Mouse (Mus musculus) forebrain, embryonic 10.5 days (tissue): ENCODE results near the gene Hamp. TPM values are rescaled to one million over a fixed set of nuclear protein-coding genes. Genes with fewer than 3 reads are reported as not detected.
"Not testable (repeated sequence)": the region's sequence is repeated elsewhere in the genome, so short reads cannot be mapped to it uniquely, and the experiment has no call there.

Experiments used
- DNase-seq: peaks from one replicate; pipeline ENCODE4 v3.0.0-alpha.2; 2017; ENCODE audit warnings: low spot score; ENCODE audit errors: extremely low spot score
- H3K27ac ChIP-seq: fragments of 300-500 bp; sonication (generic); 2 replicates; pipeline ENCODE4 v1.5.1; 2016; ENCODE audit warnings: mild to moderate bottlenecking
- H3K27me3 ChIP-seq: fragments of 300-500 bp; sonication (generic); 2 replicates; pipeline ENCODE4 v1.6.1; 2016; ENCODE audit warnings: mild to moderate bottlenecking; ENCODE audit not compliant: poor library complexity, severe bottlenecking
- H3K36me3 ChIP-seq: fragments of 300-500 bp; sonication (generic); replicated peaks from 2 replicates; pipeline ENCODE4 v1.6.1; 2016; ENCODE audit warnings: mild to moderate bottlenecking, moderate library complexity
- H3K4me1 ChIP-seq: fragments of 300-500 bp; sonication (generic); 2 replicates; pipeline ENCODE4 v1.6.1; 2016
- H3K4me3 ChIP-seq: fragments of 300-500 bp; sonication (generic); 2 replicates; pipeline ENCODE4 v1.5.1; 2016; ENCODE audit warnings: mild to moderate bottlenecking, moderate library complexity
- H3K9me3 ChIP-seq: fragments of 300-500 bp; sonication (generic); 2 replicates; pipeline ENCODE4 v1.6.1; 2016; ENCODE audit warnings: mild to moderate bottlenecking, moderate library complexity
- WGBS: fragments of 180-500 bp; shearing (Covaris S2); methylation state at CpG from one replicate; pipeline ENCODE4 v1.1.7; 2016; 5-methylcytosine and 5-hydroxymethylcytosine counted together
- polyA plus RNA-seq: library from polyadenylated mRNA; unstranded; fragments of >200 nt; fragmentation: Nextera tagmentation; extraction: Ambion mirVana; gene quantifications from 2 replicates; pipeline ENCODE4 v1.2.1, GENCODE M21; 2016

The Hamp gene
- polyA plus RNA-seq, 1 experiment from 2014 or later = not detected

DNA sequence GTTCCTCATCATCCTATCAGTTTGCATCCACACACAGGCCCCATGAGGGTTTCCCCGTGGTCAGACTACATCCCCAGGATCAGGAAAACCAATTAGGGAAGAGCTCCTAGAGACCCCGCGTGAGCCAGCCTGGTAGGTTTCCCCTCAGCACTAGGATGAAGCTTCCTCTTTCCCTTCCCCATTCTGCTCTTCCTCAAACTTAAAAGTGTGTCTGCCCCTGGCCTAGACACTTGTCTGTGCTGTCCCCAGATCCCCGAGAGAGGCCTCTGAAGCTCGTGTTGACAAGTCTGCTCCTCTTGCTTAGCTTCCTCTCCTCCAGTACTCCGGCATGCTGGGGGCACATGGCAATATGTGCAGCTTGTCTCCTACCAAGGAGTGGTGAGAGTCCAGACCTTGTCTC lies 9.6 kb upstream of the Hamp start:
- no peaks in the 10 kb centered on the region for H3K27me3 ChIP-seq
- no peak overlapping the region for H3K4me3 ChIP-seq
- H3K27ac ChIP-seq = no peak overlapping the region
- no peaks in the 10 kb centered on the region for H3K9me3 ChIP-seq
- H3K4me1 ChIP-seq = peaks cover 19% of the 10 kb centered on the region
- no peak for DNase-seq
- WGBS = 92% methylated on average over 6 of the region's 6 CpGs
- peaks cover 75% of the 10 kb centered on the region for H3K36me3 ChIP-seq

DNA sequence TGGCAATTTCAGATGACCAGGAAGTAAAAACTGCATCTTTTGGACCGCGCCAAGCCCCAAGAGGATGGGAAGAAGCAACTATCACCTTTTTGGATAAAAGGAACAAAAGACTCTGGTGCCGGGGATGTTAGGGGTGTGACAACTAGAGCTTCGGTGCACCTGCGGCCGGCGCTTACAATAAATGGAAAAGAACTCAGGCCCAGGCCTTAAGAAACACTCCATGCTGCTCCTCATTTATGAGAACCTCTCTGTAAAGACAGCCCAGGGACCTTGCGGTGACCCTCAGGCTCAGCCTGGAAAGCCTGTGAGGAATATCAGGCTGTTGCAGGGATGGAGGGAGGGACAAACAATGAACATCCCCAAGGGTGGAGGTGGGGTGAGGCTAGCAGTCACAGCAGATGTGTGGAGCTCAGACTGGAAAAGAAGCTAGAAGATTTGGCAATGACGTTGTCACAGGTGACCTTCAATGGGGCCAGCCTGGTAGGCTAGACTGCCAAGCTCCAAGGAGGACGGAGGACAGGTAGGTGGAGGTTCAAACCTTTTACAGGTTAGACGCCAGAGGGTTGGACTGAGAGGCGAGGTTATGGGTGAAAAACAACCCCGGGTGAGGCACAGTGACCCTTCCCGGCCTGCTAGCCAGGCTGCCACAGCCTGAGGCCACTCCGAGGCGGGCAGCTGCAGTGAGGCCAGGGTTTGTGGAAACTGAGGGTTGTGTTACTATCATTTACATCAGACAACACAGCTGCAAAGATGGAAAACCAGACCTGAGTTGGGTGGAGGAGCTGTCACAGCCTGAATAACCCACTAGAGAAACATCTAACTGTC lies 8.8 kb upstream of the Hamp start:
- Histone ChIP-seq H3K27ac (no peak overlapping the region), H3K9me3 (no peaks in the 10 kb centered on the region), H3K4me1 (peaks cover 11% of the 10 kb centered on the region), H3K27me3 (no peaks in the 10 kb centered on the region), H3K36me3 (peaks cover 73% of the 10 kb centered on the region), H3K4me3 (no peak overlapping the region)
- no peak for DNase-seq
- whole genome bisulfite sequencing = 94% methylated on average over 16 of the region's 16 CpGs

GRCm38 (mm10) chr7:30949902-30950301 lies 6.1 kb upstream of the Hamp start:
- WGBS = 83% methylated on average over 3 of the region's 3 CpGs
- not testable (repeated sequence) for H3K27ac ChIP-seq, DNase-seq, H3K9me3 ChIP-seq, H3K4me1 ChIP-seq, H3K4me3 ChIP-seq, H3K27me3 ChIP-seq
- H3K36me3 ChIP-seq = peaks cover 87% of the 10 kb centered on the region

DNA sequence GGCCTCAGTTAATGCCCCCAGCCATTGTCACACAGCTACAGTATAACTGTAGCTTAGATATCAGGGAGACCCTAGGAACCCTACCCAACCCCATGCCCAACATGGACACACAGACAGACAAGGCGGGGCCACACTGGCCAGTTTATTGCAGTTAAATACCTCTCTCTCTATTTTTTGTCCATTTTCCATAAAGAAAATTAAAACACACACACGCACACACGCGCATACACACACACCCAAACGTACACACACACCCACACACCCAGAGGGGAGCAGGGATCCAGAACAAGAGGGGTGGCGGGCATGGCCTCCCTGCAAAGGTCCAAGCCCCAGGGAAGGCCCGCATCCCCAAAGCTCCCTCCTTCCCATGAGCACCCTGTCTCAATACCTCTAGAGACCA lies 2.0 kb upstream of the Hamp start:
- 94% methylated on average over 7 of the region's 7 CpGs for WGBS
- no peaks in the 10 kb centered on the region for H3K9me3 ChIP-seq
- DNase-seq = no peak

DNA sequence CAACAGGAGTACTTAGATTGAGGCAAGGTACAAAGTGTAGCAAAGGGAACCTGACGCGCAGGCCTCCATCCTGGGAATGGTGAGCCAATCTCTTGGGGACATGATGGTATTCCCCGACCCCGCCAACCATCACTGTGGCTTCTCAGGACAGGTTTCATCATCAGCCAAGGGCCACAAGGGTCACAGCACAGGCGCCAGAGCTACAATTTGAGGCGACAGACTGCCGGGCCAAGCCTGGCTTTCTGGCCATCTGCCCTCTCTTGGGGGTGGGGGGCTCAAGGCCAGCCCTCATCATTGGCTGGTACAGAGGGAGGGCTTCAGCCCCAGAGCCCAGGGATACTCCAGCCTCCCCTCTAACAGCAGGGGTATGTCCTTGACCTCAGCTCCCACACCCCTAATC lies 1.6 kb upstream of the Hamp start:
- H3K27me3 ChIP-seq, H3K4me3 ChIP-seq, H3K27ac ChIP-seq, H3K9me3 ChIP-seq, DNase-seq, H3K4me1 ChIP-seq: not testable (repeated sequence)
- 94% methylated on average over 7 of the region's 7 CpGs for WGBS
- H3K36me3 ChIP-seq = peaks cover 44% of the 10 kb centered on the region

More for the DNA sequence above, 2.0 kb upstream of the Hamp start:
- no peak overlapping the region for H3K27ac ChIP-seq
- no peaks in the 10 kb centered on the region for H3K27me3 ChIP-seq
- peaks cover 48% of the 10 kb centered on the region for H3K36me3 ChIP-seq
- no peaks in the 10 kb centered on the region for H3K4me1 ChIP-seq
- H3K4me3 ChIP-seq = no peak overlapping the region

DNA sequence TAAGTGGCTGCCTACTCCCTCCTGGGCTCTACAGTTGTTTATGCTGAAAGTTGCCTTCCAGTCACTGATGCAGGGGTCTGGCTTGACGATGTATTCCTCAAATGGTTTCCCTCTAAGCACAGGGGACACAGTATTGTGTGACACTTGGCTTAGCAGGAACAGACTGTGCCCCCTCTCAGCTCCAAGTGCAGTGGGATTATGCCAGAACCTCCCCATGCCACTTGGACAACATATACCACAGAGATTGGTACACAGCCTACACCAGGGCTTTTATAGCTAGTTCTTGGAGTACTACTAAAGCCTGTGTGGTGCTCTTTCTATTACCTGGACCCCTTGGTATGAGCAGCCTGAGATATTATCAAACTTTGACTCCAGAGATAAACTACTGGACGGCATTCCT lies 874 bp upstream of the Hamp start:
- 74% methylated on average over 2 of the region's 2 CpGs for WGBS
- not testable (repeated sequence) for H3K27ac ChIP-seq, H3K27me3 ChIP-seq

GRCm38 (mm10) chr7:30942365-30942764 lies 1.5 kb downstream of the Hamp start:
- H3K4me3 ChIP-seq, DNase-seq, H3K27ac ChIP-seq, H3K27me3 ChIP-seq, H3K4me1 ChIP-seq, H3K9me3 ChIP-seq: not testable (repeated sequence)
- peaks cover 20% of the 10 kb centered on the region for H3K36me3 ChIP-seq
- 55% methylated on average over 3 of the region's 3 CpGs for WGBS

More for the DNA sequence above, 874 bp upstream of the Hamp start:
- DNase-seq, H3K9me3 ChIP-seq, H3K4me3 ChIP-seq, H3K4me1 ChIP-seq: not testable (repeated sequence)
- peaks cover 37% of the 10 kb centered on the region for H3K36me3 ChIP-seq

GRCm38 (mm10) chr7:30940070-30940469 lies 3.8 kb downstream of the Hamp start:
- 81% methylated on average over 1 of the region's 1 CpGs for WGBS
- not testable (repeated sequence) for H3K9me3 ChIP-seq, H3K4me3 ChIP-seq, H3K27me3 ChIP-seq, H3K36me3 ChIP-seq, H3K27ac ChIP-seq, DNase-seq, H3K4me1 ChIP-seq

- DNase-seq, H3K27me3 ChIP-seq, H3K27ac ChIP-seq, H3K9me3 ChIP-seq, H3K4me1 ChIP-seq, H3K4me3 ChIP-seq, H3K36me3 ChIP-seq: not testable (repeated sequence)
- WGBS = 77% methylated on average over 6 of the region's 6 CpGs
These were observed 8.3 kb downstream of the Hamp start for GRCm38 (mm10) chr7:30935422-30936099.

- H3K27me3 ChIP-seq, H3K27ac ChIP-seq, H3K4me1 ChIP-seq, H3K4me3 ChIP-seq, DNase-seq, H3K36me3 ChIP-seq, H3K9me3 ChIP-seq: not testable (repeated sequence)
- 72% methylated on average over 2 of the region's 2 CpGs for WGBS
These were observed 19.3 kb downstream of the Hamp start, which contains the start of gene Hamp2 for GRCm38 (mm10) chr7:30924581-30924980. Hamp2 (minus strand) TSS chr7:30924681.

- Histone ChIP-seq H3K4me3 (no peak overlapping the region), H3K36me3 (no peaks in the 10 kb centered on the region), H3K27me3 (no peaks in the 10 kb centered on the region), H3K9me3 (no peaks in the 10 kb centered on the region), H3K4me1 (no peaks in the 10 kb centered on the region), H3K27ac (no peak overlapping the region)
- 75% methylated on average over 3 of the region's 3 CpGs for WGBS
- no peak for DNase-seq
These were observed 19.8 kb downstream of the Hamp start for GRCm38 (mm10) chr7:30924071-30924470.

DNA sequence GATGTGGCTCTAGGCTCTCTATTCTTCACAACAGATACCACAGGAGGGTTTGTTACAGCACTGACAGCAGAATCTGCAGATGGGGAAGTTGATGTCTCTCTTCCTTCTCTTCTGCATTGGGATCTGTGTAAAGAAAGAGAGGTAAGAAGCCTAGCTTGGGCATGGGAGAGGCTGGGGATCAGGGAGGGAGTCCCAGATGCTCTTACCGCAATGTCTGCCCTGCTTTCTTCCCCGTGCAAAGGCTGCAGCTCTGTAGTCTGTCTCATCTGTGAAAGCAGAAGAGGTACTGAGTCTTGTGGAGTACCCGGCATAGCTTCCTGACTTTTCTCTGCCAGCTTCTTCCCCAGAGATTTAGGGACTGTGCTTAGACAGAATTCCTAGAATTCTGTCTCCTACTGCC lies 21.3 kb downstream of the Hamp start:
- not testable (repeated sequence) for H3K27me3 ChIP-seq, H3K27ac ChIP-seq, H3K4me3 ChIP-seq, H3K9me3 ChIP-seq, DNase-seq, H3K36me3 ChIP-seq, H3K4me1 ChIP-seq
- 75% methylated on average over 3 of the region's 3 CpGs for WGBS

DNA sequence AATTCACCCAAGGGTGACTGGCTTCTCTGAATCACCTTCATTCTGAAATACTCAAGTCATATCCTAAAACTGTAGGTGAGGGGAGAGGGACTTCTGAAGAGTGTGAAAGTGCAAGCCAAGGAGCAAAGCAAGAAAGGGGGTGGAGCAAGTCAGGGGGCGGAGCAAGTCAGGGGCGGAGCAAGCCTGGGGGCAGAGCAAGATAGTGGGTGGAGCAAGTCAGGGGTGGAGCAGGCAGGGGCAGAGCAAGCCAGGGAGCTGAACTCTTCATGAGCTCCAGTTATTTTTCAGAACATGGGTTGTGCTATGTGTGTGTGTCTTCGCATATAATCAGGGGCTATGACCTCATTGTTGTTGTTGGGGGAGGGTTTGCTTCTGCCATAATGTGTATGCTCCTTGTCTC lies 23.6 kb downstream of the Hamp start:
- H3K27me3 ChIP-seq = no peaks in the 10 kb centered on the region
- no peaks in the 10 kb centered on the region for H3K9me3 ChIP-seq
- 63% methylated on average over 3 of the region's 3 CpGs for WGBS
- no peaks in the 10 kb centered on the region for H3K36me3 ChIP-seq
- no peak overlapping the region for H3K4me3 ChIP-seq
- H3K27ac ChIP-seq = no peak overlapping the region
- peaks cover 11% of the 10 kb centered on the region for H3K4me1 ChIP-seq
- no peak for DNase-seq
